8 mouse cellular contexts compared by ENCODE assay signal in genomic region chr5:123396901-123397464, GRCm38 (mm10). TPM values are rescaled to one million over a fixed set of nuclear protein-coding genes. Genes with fewer than 3 reads are reported as not detected.
DNase-seq lines count a peak whose midpoint lies in the region; ATAC-seq lines count a peak whose summit lies in the region.

No protein-coding gene starts in this region.

- no peaks in the 10 kb centered on the region for H3K9me3 ChIP-seq in heart, embryonic 12.5 days (replicated peaks)
- no peaks in the 10 kb centered on the region for H3K9me3 ChIP-seq in hindbrain, embryonic 10.5 days
- no peaks in the 10 kb centered on the region for H3K9me3 ChIP-seq in midbrain, embryonic 11.5 days (ENCODE audit: control insufficient read depth, low read length)

- no peak for ATAC-seq in heart, embryonic 12.5 days (ENCODE audit: insufficient number of reproducible peaks, low FRiP score)
- ATAC-seq in midbrain, embryonic 11.5 days (ENCODE audit: low FRiP score): no peak

- no peak for DNase-seq in heart, postnatal 10 days
- DNase-seq in hindbrain, embryonic 10.5 days (ENCODE audit: low spot score): no peak
- no peak for DNase-seq in midbrain, embryonic 11.5 days (ENCODE audit: low spot score, missing footprints)
- no peak for DNase-seq in urinary bladder, postnatal 25 days (ENCODE audit: low spot score)
- DNase-seq in left cerebral cortex, postnatal 25 days (ENCODE audit: low spot score in 2 of 2): no peak
- no peak for DNase-seq in gastrocnemius, postnatal 25 days

- 48% methylated on average over 8 of the region's 8 CpGs for WGBS in heart, embryonic 12.5 days
- 78% methylated on average over 8 of the region's 8 CpGs for WGBS in hindbrain, embryonic 10.5 days
- 75% methylated on average over 8 of the region's 8 CpGs for WGBS in midbrain, embryonic 11.5 days

- no peaks in the 10 kb centered on the region for H3K27me3 ChIP-seq in heart, embryonic 12.5 days (replicated peaks)
- no peaks in the 10 kb centered on the region for H3K27me3 ChIP-seq in hindbrain, embryonic 10.5 days (ENCODE audit: insufficient read depth, poor library complexity, severe bottlenecking)
- no peaks in the 10 kb centered on the region for H3K27me3 ChIP-seq in midbrain, embryonic 11.5 days (ENCODE audit: control insufficient read depth, insufficient read depth, low read length)

- peak overlapping the region; percentile 83 for H3K4me2 ChIP-seq in heart, embryonic 12.5 days
- H3K4me2 ChIP-seq in midbrain, embryonic 11.5 days: peak overlapping the region; percentile 98; the same call in 1 of the 2 replicates

- H3K9ac ChIP-seq in heart, embryonic 12.5 days: no peak overlapping the region
- H3K9ac ChIP-seq in midbrain, embryonic 11.5 days (ENCODE audit: low read length): peak overlapping the region; percentile 18; the same call in 1 of the 2 replicates

- intact Hi-C loops in heart, postnatal 10 days (cut with DNase I): loop anchor here (5.0 kb wide), 1 partner anchor 35 kb away; no protein-coding TSS in a partner anchor
- intact Hi-C loops in left cerebral cortex, postnatal 25 days (cut with DNase I): loop anchor here (5.0 kb wide), 1 partner anchor 35 kb away; no protein-coding TSS in a partner anchor

- peaks cover 38% of the 10 kb centered on the region for H3K4me1 ChIP-seq in heart, embryonic 12.5 days (replicated peaks)
- H3K4me1 ChIP-seq in brown adipose tissue, adult 24 weeks (ENCODE audit: control insufficient read depth, insufficient read depth, insufficient read length, low read length): peaks cover 17% of the 10 kb centered on the region; the same call in 1 of the 2 replicates
- peaks cover 45% of the 10 kb centered on the region for H3K4me1 ChIP-seq in hindbrain, embryonic 10.5 days (replicated peaks)
- H3K4me1 ChIP-seq in midbrain, embryonic 11.5 days (ENCODE audit: control insufficient read depth, insufficient read depth, low read length): peaks cover 22% of the 10 kb centered on the region

- H3K27ac ChIP-seq in heart, embryonic 12.5 days (ENCODE audit: poor library complexity, severe bottlenecking): no peak overlapping the region
- peak overlapping the region; percentile 82 for H3K27ac ChIP-seq in brown adipose tissue, adult 24 weeks (replicated peaks; ENCODE audit: low read depth, low read length)
- no peak overlapping the region for H3K27ac ChIP-seq in hindbrain, embryonic 10.5 days
- H3K27ac ChIP-seq in midbrain, embryonic 11.5 days (ENCODE audit: low read depth, low read length): no peak overlapping the region

- no peaks in the 10 kb centered on the region for H3K36me3 ChIP-seq in heart, embryonic 12.5 days
- H3K36me3 ChIP-seq in hindbrain, embryonic 10.5 days: 0 out of 2 replicates have a peak, but pooled peaks cover 3% of the 10 kb centered on the region
- H3K36me3 ChIP-seq in midbrain, embryonic 11.5 days (ENCODE audit: control insufficient read depth, insufficient read depth, low read length): no peaks in the 10 kb centered on the region

- H3K4me3 ChIP-seq in heart, embryonic 12.5 days: peak overlapping the region; percentile 93; the same call in 1 of the 2 replicates
- peak overlapping the region; percentile 75 for H3K4me3 ChIP-seq in brown adipose tissue, adult 24 weeks (ENCODE audit: insufficient read depth, low read depth, low read length)
- peak overlapping the region; percentile 92 for H3K4me3 ChIP-seq in hindbrain, embryonic 10.5 days
- no peak overlapping the region for H3K4me3 ChIP-seq in midbrain, embryonic 11.5 days (ENCODE audit: low read depth, low read length)

RNA-seq across cellular contexts. Expression of gene Mlxip, which starts 2.4 kb away (rescaled TPM):
- polyA plus RNA-seq in heart, embryonic 12.5 days (2016; fragmentation: Nextera tagmentation; extraction: Ambion mirVana): 14.2 TPM in 2 replicates
- total RNA-seq in heart, postnatal 10 days (2021): 10 to 100 TPM; 24.7 to 26.3 TPM
- polyA plus RNA-seq in brown adipose tissue, adult 24 weeks (2012; ENCODE audit: insufficient read depth, insufficient read length, missing spikeins): 7.8 and 8.2 TPM in 2 replicates
- polyA plus RNA-seq in hindbrain, embryonic 10.5 days (2016; fragmentation: Nextera tagmentation; extraction: Ambion mirVana): 18.0 and 18.8 TPM in 2 replicates
- 15.5 and 18.3 TPM in 2 replicates for polyA plus RNA-seq in midbrain, embryonic 11.5 days (2014; fragmentation: Nextera tagmentation; extraction: Ambion mirVana)
- 10 to 100 TPM; 16.3 to 18.0 TPM for total RNA-seq in left cerebral cortex, postnatal 25 days (2021)
- 10 to 100 TPM; 54.5 TPM for total RNA-seq in gastrocnemius, postnatal 25 days (2021)

RNA-seq across cellular contexts. Expression of gene Bcl7a, which starts 53.3 kb away (rescaled TPM):
- polyA plus RNA-seq in heart, embryonic 12.5 days (2016; fragmentation: Nextera tagmentation; extraction: Ambion mirVana): 16.3 and 16.6 TPM in 2 replicates
- total RNA-seq in heart, postnatal 10 days (2021): 10 to 100 TPM; 11.9 to 14.2 TPM
- polyA plus RNA-seq in brown adipose tissue, adult 24 weeks (2012; ENCODE audit: insufficient read depth, insufficient read length, missing spikeins): 9.7 and 9.8 TPM in 2 replicates
- 42.9 and 48.0 TPM in 2 replicates for polyA plus RNA-seq in hindbrain, embryonic 10.5 days (2016; fragmentation: Nextera tagmentation; extraction: Ambion mirVana)
- 45.3 and 48.4 TPM in 2 replicates for polyA plus RNA-seq in midbrain, embryonic 11.5 days (2014; fragmentation: Nextera tagmentation; extraction: Ambion mirVana)
- 10 to 100 TPM; 67.8 to 70.0 TPM for total RNA-seq in left cerebral cortex, postnatal 25 days (2021)
- total RNA-seq in gastrocnemius, postnatal 25 days (2021): 1 to 10 TPM; 8.4 to 8.6 TPM
